Comparison of ENCODE assay signal across 7 mouse cellular contexts in the genomic region with DNA sequence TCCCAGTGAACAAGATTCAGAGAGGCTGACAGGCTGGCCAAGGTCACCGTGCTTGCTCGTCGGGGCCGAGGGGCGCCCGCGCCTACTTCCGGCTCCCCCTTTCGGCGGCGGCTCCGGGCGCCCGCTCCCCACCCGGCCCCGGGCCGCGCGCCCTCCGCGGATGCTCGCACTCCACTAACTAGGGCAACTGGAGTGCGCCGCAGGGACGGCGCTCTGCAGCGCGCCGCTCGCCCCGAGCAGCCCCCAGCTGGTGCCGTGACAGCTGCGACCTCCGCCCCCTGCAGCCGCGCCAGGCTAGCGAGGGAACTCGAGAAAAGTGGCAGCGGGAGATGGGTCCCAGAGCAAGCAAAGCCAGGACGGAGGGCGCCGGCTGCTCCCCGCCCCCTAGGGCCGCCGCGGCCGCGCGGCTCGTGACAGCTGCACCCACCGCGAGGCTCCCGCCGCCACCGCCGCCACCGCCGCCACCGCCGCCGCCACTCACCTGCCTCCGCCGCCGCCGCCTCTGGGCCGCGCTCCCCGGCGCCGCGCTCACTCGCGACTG. TPM values are rescaled to one million over a fixed set of nuclear protein-coding genes. Genes with fewer than 3 reads are reported as not detected.
A peak's percentile ranks its signal among the peaks of the same experiment; 100 is the strongest.
DNase-seq lines count a peak whose midpoint lies in the region; ATAC-seq lines count a peak whose summit lies in the region.

No protein-coding gene starts in this region.

- H3K27me3 ChIP-seq in limb, embryonic 12.5 days, result peaks cover 15% of the 10 kb centered on the region; the same call in 1 of the 2 replicates
- H3K27me3 ChIP-seq in midbrain, embryonic 13.5 days, result peaks cover 11% of the 10 kb centered on the region; the same call in 1 of the 2 replicates

- peak; percentile 55 for DNase-seq in T-cell, adult 2 months (ENCODE audit: low spot score)
- peak; percentile 69 to 70 for DNase-seq in cerebellum, postnatal 25 days
- DNase-seq in gastrocnemius, adult 8-10 months (ENCODE audit: low spot score in 2 of 2), result peak; percentile 3 to 26
- DNase-seq in spleen, adult 12 weeks (ENCODE audit: low spot score), result peak; percentile 13

- H3K4me1 ChIP-seq in limb, embryonic 12.5 days (replicated peaks), result peaks cover 23% of the 10 kb centered on the region
- H3K4me1 ChIP-seq in midbrain, embryonic 13.5 days (replicated peaks), result peaks cover 30% of the 10 kb centered on the region

- peak overlapping the region; percentile 94 for H3K27ac ChIP-seq in limb, embryonic 12.5 days
- H3K27ac ChIP-seq in midbrain, embryonic 13.5 days, result peak overlapping the region; percentile 97

- H3K9ac ChIP-seq in limb, embryonic 12.5 days (replicated peaks), result peak overlapping the region; percentile 86
- peak overlapping the region; percentile 96 for H3K9ac ChIP-seq in midbrain, embryonic 13.5 days (replicated peaks)

- no peaks in the 10 kb centered on the region for H3K9me3 ChIP-seq in limb, embryonic 12.5 days
- no peaks in the 10 kb centered on the region for H3K9me3 ChIP-seq in midbrain, embryonic 13.5 days

- ATAC-seq in inflammation-experienced regulatory T-cells, adult 6 months, result peak; percentile 47
- ATAC-seq in limb, embryonic 12.5 days (ENCODE audit: insufficient number of reproducible peaks, insufficient read depth, low FRiP score, low TSS enrichment, low read depth), result peak; percentile 57
- peak; percentile 93 for ATAC-seq in midbrain, embryonic 13.5 days

- H3K4me2 ChIP-seq in limb, embryonic 12.5 days, result peak overlapping the region; percentile 86
- H3K4me2 ChIP-seq in midbrain, embryonic 13.5 days (replicated peaks), result peak overlapping the region; percentile 65

- WGBS in limb, embryonic 12.5 days, result under 1% methylated on average over 44 of the region's 73 CpGs
- under 1% methylated on average over 69 of the region's 73 CpGs for WGBS in midbrain, embryonic 13.5 days

- peak overlapping the region; percentile 93 for H3K4me3 ChIP-seq in limb, embryonic 12.5 days (replicated peaks)
- peak overlapping the region; percentile 92 for H3K4me3 ChIP-seq in midbrain, embryonic 13.5 days (replicated peaks)

- H3K36me3 ChIP-seq in limb, embryonic 12.5 days, result no peaks in the 10 kb centered on the region
- H3K36me3 ChIP-seq in midbrain, embryonic 13.5 days, result no peaks in the 10 kb centered on the region

RNA-seq across cellular contexts. Expression of a gene that starts 0.6 kb away (rescaled TPM):
- total RNA-seq in gastrocnemius, adult 8-10 months (2022), result 10 to 100 TPM; 22.4 to 31.5 (median 26.2) TPM
- 10 to 100 TPM in 2 of 3 experiments, 1 to 10 TPM in 1; 7.7 to 17.5 (median 14.6) TPM for polyA plus RNA-seq in inflammation-experienced regulatory T-cells, adult 6 months (2017; shearing (Covaris generic))
- 9.6 and 11.3 TPM in 2 replicates for polyA plus RNA-seq in limb, embryonic 12.5 days (2016; fragmentation: Nextera tagmentation; extraction: Ambion mirVana)
- 9.1 and 9.2 TPM in 2 replicates for polyA plus RNA-seq in midbrain, embryonic 13.5 days (2015; fragmentation: Nextera tagmentation; extraction: Ambion mirVana)

Comparison
In these comparisons a context has a peak if more than half of its experiments do, and no peak if none do; other contexts are left out.
1. Peak in every context shown above with its lines: DNase-seq, ATAC-seq, H3K4me3 ChIP-seq and H3K27ac ChIP-seq.
2. DNase-seq: peak in every context shown above with its lines; median percentile 70 in cerebellum, postnatal 25 days; 55 in T-cell, adult 2 months; 14 in gastrocnemius, adult 8-10 months; 13 in spleen, adult 12 weeks.